Mouse (Mus musculus): Measurements from ENCODE around the gene Cacna1a. TPM values are rescaled to one million over a fixed set of nuclear protein-coding genes. Genes with fewer than 3 reads are reported as not detected.

Cacna1a gene
- total and polyA plus RNA-seq, 3 experiments = 3.2 to 5.1 TPM; not detected in 1

DNA sequence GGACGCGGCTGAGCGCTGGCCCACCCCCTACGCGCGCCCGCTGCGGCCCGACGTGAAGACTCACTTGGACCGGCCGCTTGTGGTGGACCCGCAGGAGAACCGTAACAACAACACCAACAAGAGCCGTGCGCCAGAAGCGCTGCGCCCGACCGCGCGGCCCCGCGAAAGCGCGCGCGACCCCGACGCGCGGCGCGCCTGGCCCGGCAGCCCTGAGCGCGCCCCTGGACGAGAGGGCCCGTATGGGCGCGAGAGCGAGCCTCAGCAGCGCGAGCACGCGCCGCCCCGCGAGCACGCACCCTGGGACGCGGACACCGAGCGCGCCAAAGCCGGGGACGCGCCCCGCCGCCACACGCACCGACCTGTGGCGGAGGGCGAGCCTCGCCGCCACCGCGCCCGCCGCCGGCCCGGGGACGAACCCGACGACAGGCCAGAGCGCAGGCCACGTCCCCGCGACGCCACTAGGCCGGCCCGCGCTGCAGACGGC lies 170.9 kb downstream of the Cacna1a start:
- Histone ChIP-seq H3K36me3 (ENCODE audit: control insufficient read depth in 1 of 2, insufficient read depth in 2 of 2, low read length in 2 of 2) (no peaks in the 10 kb centered on the region), H3K79me2 (ENCODE audit: control insufficient read depth, insufficient read depth, low read length, poor library complexity) (no peaks in the 10 kb centered on the region), H3K27ac (ENCODE audit: control insufficient read depth, low read depth, low read length) (no peak overlapping the region), H3K4me1 (ENCODE audit: control insufficient read depth in 1 of 2, insufficient read depth in 2 of 2, low read length in 2 of 2) (no peaks in the 10 kb centered on the region), H3K9me3 (replicated peaks; ENCODE audit: insufficient read depth, low read length) (no peaks in the 10 kb centered on the region), H3K9ac (ENCODE audit: control insufficient read depth, low read depth, low read length, poor library complexity, severe bottlenecking) (no peak overlapping the region), H3K27me3 (ENCODE audit: control insufficient read depth in 1 of 2, insufficient read depth in 2 of 2, low read length in 2 of 2) (no peaks in the 10 kb centered on the region), H3K4me3 (ENCODE audit: control insufficient read depth in 1 of 2, insufficient read depth in 1 of 2, low read depth in 2 of 2, low read length in 2 of 2) (no peak overlapping the region)
- TF ChIP-seq ELF1 (IDR thresholded peaks at IDR 0.05; ENCODE audit: low read depth, low read length) = no peak
- no peak for DNase-seq (ENCODE audit: low read depth, low spot score)

- no peaks in the 10 kb centered on the region; a peak in 1 of 4 replicates for H3K4me1 ChIP-seq (ENCODE audit: control insufficient read depth in 1 of 2, insufficient read depth in 2 of 2, low read length in 2 of 2)
- no peak overlapping the region for H3K9ac ChIP-seq (ENCODE audit: control insufficient read depth, low read depth, low read length, poor library complexity, severe bottlenecking)
- H3K79me2 ChIP-seq (ENCODE audit: control insufficient read depth, insufficient read depth, low read length, poor library complexity) = no peaks in the 10 kb centered on the region
- H3K4me3 ChIP-seq (ENCODE audit: control insufficient read depth in 1 of 2, insufficient read depth in 1 of 2, low read depth in 2 of 2, low read length in 2 of 2) = no peak overlapping the region
- TF ChIP-seq MYC (IDR thresholded peaks at IDR 0.05; ENCODE audit: low read depth, low read length) (no peak), SIN3A (IDR thresholded peaks at IDR 0.05; ENCODE audit: low read length) (no peak), MXI1 (IDR thresholded peaks at IDR 0.05; ENCODE audit: low read depth, low read length) (no peak), NRF1 (IDR thresholded peaks at IDR 0.05; ENCODE audit: insufficient read depth, low read depth, low read length, poor library complexity, severe bottlenecking) (no peak), RCOR1 (IDR thresholded peaks at IDR 0.05; ENCODE audit: low read depth, low read length) (no peak), GATA1 (IDR thresholded peaks at IDR 0.05; ENCODE audit: low read depth, low read length) (no peak), MYB (IDR thresholded peaks at IDR 0.05; ENCODE audit: low read depth, low read length) (no peak), TCF12 (IDR thresholded peaks at IDR 0.05; ENCODE audit: low read depth, low read length) (no peak), KAT2A (conservative IDR thresholded peaks at IDR 0.05; ENCODE audit: low read depth, low read length) (no peak), ZC3H11A (IDR thresholded peaks at IDR 0.05; ENCODE audit: low read depth, low read length) (no peak), E2F4 (IDR thresholded peaks at IDR 0.05; ENCODE audit: borderline replicate concordance, low read depth, low read length) (no peak), JUND (IDR thresholded peaks at IDR 0.05; ENCODE audit: low read depth, low read length) (no peak), MAZ (IDR thresholded peaks at IDR 0.05; ENCODE audit: low read depth, low read length) (no peak), MAFK (IDR thresholded peaks at IDR 0.05; ENCODE audit: borderline replicate concordance, low read depth, low read length) (no peak), CTCF (IDR thresholded peaks at IDR 0.05 in 2 of 3, conservative IDR thresholded peaks at IDR 0.05 in 1 of 3; ENCODE audit: control insufficient read depth in 1 of 3, insufficient read depth in 1 of 3, low read depth in 2 of 3, low read length in 3 of 3, poor library complexity in 1 of 3, severe bottlenecking in 1 of 3) (no peak), EP300 (IDR thresholded peaks at IDR 0.05; ENCODE audit: low read depth in 1 of 2, low read length in 2 of 2) (no peak), ELF1 (IDR thresholded peaks at IDR 0.05; ENCODE audit: low read depth, low read length) (no peak)
- no peaks in the 10 kb centered on the region for H3K9me3 ChIP-seq (replicated peaks; ENCODE audit: insufficient read depth, low read length)
- H3K36me3 ChIP-seq (ENCODE audit: control insufficient read depth in 1 of 2, insufficient read depth in 2 of 2, low read length in 2 of 2) = no peaks in the 10 kb centered on the region
- no peaks in the 10 kb centered on the region for H3K27me3 ChIP-seq (ENCODE audit: control insufficient read depth in 1 of 2, insufficient read depth in 2 of 2, low read length in 2 of 2)
- no peak for DNase-seq (ENCODE audit: low read depth, low spot score)
- no peak overlapping the region for H3K27ac ChIP-seq (ENCODE audit: control insufficient read depth, low read depth, low read length)
These were observed 173.5 kb downstream of the Cacna1a start for GRCm38 (mm10) chr8:84561698-84562097.

All from MEL (cell line).